In the genomic region with DNA sequence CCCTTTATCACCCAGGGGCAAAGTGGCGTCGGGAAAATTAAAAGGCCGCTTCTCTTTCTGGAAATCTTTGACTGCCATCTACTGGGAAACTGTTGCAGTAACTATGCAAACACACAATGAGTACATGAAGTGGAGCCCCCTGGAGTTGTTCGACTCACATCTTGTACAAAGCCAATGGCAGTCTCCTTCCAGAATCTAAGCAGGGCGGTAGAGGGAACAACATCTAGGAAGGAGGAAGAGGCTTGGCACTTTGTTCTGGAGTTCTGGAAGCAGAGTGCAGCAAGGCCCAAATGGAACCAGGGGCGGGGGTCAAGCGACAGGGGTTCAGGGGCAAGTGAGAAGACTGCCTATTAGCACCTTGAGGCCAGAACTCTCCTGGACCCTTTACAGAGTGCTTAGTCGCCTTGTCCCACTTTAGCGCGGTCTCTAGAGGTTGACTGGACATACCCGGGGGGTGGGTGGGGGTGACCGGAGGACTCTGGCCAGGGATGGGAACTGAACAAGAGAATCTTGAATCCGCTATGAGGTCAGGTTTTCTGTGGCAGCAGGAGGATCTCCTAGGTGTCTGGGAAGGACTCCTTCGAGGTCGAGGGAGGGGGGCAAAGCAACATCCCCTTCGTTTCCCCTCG, we compare ENCODE assay signal across 8 mouse cellular contexts. TPM values are rescaled to one million over a fixed set of nuclear protein-coding genes. Genes with fewer than 3 reads are reported as not detected.
DNase-seq lines count a peak whose midpoint lies in the region; ATAC-seq lines count a peak whose summit lies in the region.

No protein-coding gene starts in this region.

- H3K36me3 ChIP-seq in heart, embryonic 16.5 days (ENCODE audit: control insufficient read depth, insufficient read depth): no peaks in the 10 kb centered on the region
- peaks cover 20% of the 10 kb centered on the region for H3K36me3 ChIP-seq in midbrain, embryonic 10.5 days

- H3K4me2 ChIP-seq in heart, embryonic 16.5 days (ENCODE audit: low read depth, low read length): peak overlapping the region; percentile 98

- peak; percentile 53 for DNase-seq in CD4-positive, CD25-positive, alpha-beta regulatory T cell, adult 2 months (ENCODE audit: low read depth, low spot score)
- peak; percentile 40 for DNase-seq in thymus, postnatal 4 days
- no peak for DNase-seq in thymus, postnatal 14 days
- peak; percentile 39 for DNase-seq in layer of hippocampus, adult 9-11 months
- DNase-seq in midbrain, embryonic 10.5 days (ENCODE audit: low spot score): peak; percentile 58

- no peaks in the 10 kb centered on the region for H3K9me3 ChIP-seq in heart, embryonic 16.5 days (replicated peaks; ENCODE audit: control insufficient read depth, low read length)
- H3K9me3 ChIP-seq in midbrain, embryonic 10.5 days (replicated peaks): no peaks in the 10 kb centered on the region

- peaks cover 13% of the 10 kb centered on the region for H3K4me1 ChIP-seq in heart, embryonic 16.5 days (ENCODE audit: control insufficient read depth, insufficient read depth, low read length)
- peaks cover 61% of the 10 kb centered on the region for H3K4me1 ChIP-seq in midbrain, embryonic 10.5 days

- H3K4me3 ChIP-seq in heart, embryonic 16.5 days (ENCODE audit: low read length): peak overlapping the region; percentile 68
- H3K4me3 ChIP-seq in midbrain, embryonic 10.5 days: peak overlapping the region; percentile 62

- no peak for ATAC-seq in CD4-positive, CD25-positive, alpha-beta regulatory T cell, adult 4 months
- ATAC-seq in heart, embryonic 16.5 days (replicated peaks; ENCODE audit: extremely low read depth, insufficient read depth, low FRiP score): peak; percentile 30; the same call in 1 of the 2 replicates
- no peak for ATAC-seq in megakaryocyte-erythroid progenitor cell, adult 5-6 weeks (replicated peaks; ENCODE audit: low FRiP score, low TSS enrichment, poor library complexity, severe bottlenecking)

- peak overlapping the region; percentile 79 for H3K27ac ChIP-seq in heart, embryonic 16.5 days (ENCODE audit: low read length)
- H3K27ac ChIP-seq in midbrain, embryonic 10.5 days (replicated peaks): peak overlapping the region; percentile 92

- H3K27me3 ChIP-seq in heart, embryonic 16.5 days (ENCODE audit: control insufficient read depth, insufficient read depth, low read length): 0 out of 2 replicates have a peak, but pooled peaks cover 2% of the 10 kb centered on the region
- H3K27me3 ChIP-seq in midbrain, embryonic 10.5 days (ENCODE audit: low read depth, poor library complexity, severe bottlenecking): peaks cover 6% of the 10 kb centered on the region; the same call in 1 of the 2 replicates

- peak overlapping the region; percentile 84 for H3K9ac ChIP-seq in heart, embryonic 16.5 days (ENCODE audit: low read length)

- 3% methylated on average over 17 of the region's 17 CpGs for WGBS in heart, embryonic 16.5 days
- WGBS in midbrain, embryonic 10.5 days: under 1% methylated on average over 17 of the region's 17 CpGs

RNA-seq across cellular contexts. Expression of gene Igfbp4, which starts 0.6 kb away (rescaled TPM):
- polyA plus RNA-seq in CD4-positive, CD25-positive, alpha-beta regulatory T cell, adult 4 months (2017; shearing (Covaris generic)): 10 to 100 TPM; 12.6 to 20.7 TPM
- polyA plus RNA-seq in heart, embryonic 16.5 days (2015; fragmentation: Nextera tagmentation; extraction: Ambion mirVana): 377 and 385 TPM in 2 replicates
- polyA plus RNA-seq in midbrain, embryonic 10.5 days (2016; fragmentation: Nextera tagmentation; extraction: Ambion mirVana): 290 and 322 TPM in 2 replicates
- total RNA-seq in megakaryocyte-erythroid progenitor cell, adult 5-6 weeks (2014; fragmentation: Nextera tagmentation): 15.9 and 22.9 TPM in 2 replicates
- total RNA-seq in megakaryocyte-erythroid progenitor cell, adult 5-6 weeks (2017): 23.5 and 68.2 TPM in 2 replicates

RNA-seq across cellular contexts. Expression of gene Top2a, which starts 16.5 kb away (rescaled TPM):
- polyA plus RNA-seq in CD4-positive, CD25-positive, alpha-beta regulatory T cell, adult 4 months (2017; shearing (Covaris generic)): 10 to 100 TPM; 39.6 to 58.8 TPM
- polyA plus RNA-seq in heart, embryonic 16.5 days (2015; fragmentation: Nextera tagmentation; extraction: Ambion mirVana): 162 and 179 TPM in 2 replicates
- polyA plus RNA-seq in midbrain, embryonic 10.5 days (2016; fragmentation: Nextera tagmentation; extraction: Ambion mirVana): 357 and 364 TPM in 2 replicates
- 363 and 371 TPM in 2 replicates for total RNA-seq in megakaryocyte-erythroid progenitor cell, adult 5-6 weeks (2014; fragmentation: Nextera tagmentation)
- total RNA-seq in megakaryocyte-erythroid progenitor cell, adult 5-6 weeks (2017): 444 and 492 TPM in 2 replicates

RNA-seq across cellular contexts. Expression of gene Tns4, which starts 48.6 kb away (rescaled TPM):
- under 1 TPM in 1 of 2 experiments, not detected in 1; 0.35 TPM for polyA plus RNA-seq in CD4-positive, CD25-positive, alpha-beta regulatory T cell, adult 4 months (2017; shearing (Covaris generic))
- 0.06 and 0.71 TPM in 2 replicates for polyA plus RNA-seq in heart, embryonic 16.5 days (2015; fragmentation: Nextera tagmentation; extraction: Ambion mirVana)
- polyA plus RNA-seq in midbrain, embryonic 10.5 days (2016; fragmentation: Nextera tagmentation; extraction: Ambion mirVana): 0.55 and 0.84 TPM in 2 replicates
- total RNA-seq in megakaryocyte-erythroid progenitor cell, adult 5-6 weeks (2014; fragmentation: Nextera tagmentation): not detected in 2 replicates
- total RNA-seq in megakaryocyte-erythroid progenitor cell, adult 5-6 weeks (2017): not detected in 2 replicates

RNA-seq across cellular contexts. Expression of gene Gjd3, which starts 57.6 kb away (rescaled TPM):
- not detected for polyA plus RNA-seq in CD4-positive, CD25-positive, alpha-beta regulatory T cell, adult 4 months (2017; shearing (Covaris generic))
- polyA plus RNA-seq in heart, embryonic 16.5 days (2015; fragmentation: Nextera tagmentation; extraction: Ambion mirVana): 4.1 and 4.5 TPM in 2 replicates
- 0.16 TPM in 1 of 2 replicates, not detected in the other for polyA plus RNA-seq in midbrain, embryonic 10.5 days (2016; fragmentation: Nextera tagmentation; extraction: Ambion mirVana)
- not detected in 2 replicates for total RNA-seq in megakaryocyte-erythroid progenitor cell, adult 5-6 weeks (2014; fragmentation: Nextera tagmentation)
- total RNA-seq in megakaryocyte-erythroid progenitor cell, adult 5-6 weeks (2017): not detected in 2 replicates

Comparison
In these comparisons a context has a peak if more than half of its experiments do, and no peak if none do; other contexts are left out.
1. RNA of gene Igfbp4, which starts 0.6 kb away (polyA plus RNA-seq): 377 to 385 TPM in heart, embryonic 16.5 days and 290 to 322 TPM in midbrain, embryonic 10.5 days; 12.6 to 20.7 TPM in CD4-positive, CD25-positive, alpha-beta regulatory T cell, adult 4 months; every median in the first group is over 10 times any median in the second.